Mouse (Mus musculus): ENCODE results near the gene Trappc2l.
"Not testable (repeated sequence)": the region's sequence is repeated elsewhere in the genome, so short reads cannot be mapped to it uniquely, and the experiment has no call there.

Trappc2l gene

GRCm38 (mm10) chr8:122626896-122627295 is 15.5 kb downstream of the Trappc2l start:
- DNase-seq, result no peak

DNA sequence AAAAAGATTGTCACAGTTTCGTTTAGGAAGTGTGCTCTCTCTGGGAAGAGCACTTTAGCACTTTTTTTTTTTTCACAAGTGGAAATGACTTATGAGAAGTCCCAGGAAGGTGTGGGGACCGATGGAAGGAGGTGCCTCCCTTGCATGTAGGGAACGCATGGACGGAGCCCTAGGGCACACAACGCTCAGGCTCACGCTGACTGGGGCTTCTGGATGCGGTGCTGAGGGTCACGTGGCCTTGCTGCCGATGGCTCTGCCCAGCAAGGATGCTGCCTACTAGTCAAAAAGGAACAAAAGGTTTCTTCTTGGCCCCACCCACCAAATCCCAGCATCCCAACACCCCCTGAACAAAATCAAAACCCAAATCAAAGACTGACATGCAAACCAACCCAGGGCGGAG is 17.9 kb downstream of the Trappc2l start:
- DNase-seq, result no peak

- peak; percentile 53 for DNase-seq
Measured at GRCm38 (mm10) chr8:122630696-122631095, 19.3 kb downstream of the Trappc2l start.

DNA sequence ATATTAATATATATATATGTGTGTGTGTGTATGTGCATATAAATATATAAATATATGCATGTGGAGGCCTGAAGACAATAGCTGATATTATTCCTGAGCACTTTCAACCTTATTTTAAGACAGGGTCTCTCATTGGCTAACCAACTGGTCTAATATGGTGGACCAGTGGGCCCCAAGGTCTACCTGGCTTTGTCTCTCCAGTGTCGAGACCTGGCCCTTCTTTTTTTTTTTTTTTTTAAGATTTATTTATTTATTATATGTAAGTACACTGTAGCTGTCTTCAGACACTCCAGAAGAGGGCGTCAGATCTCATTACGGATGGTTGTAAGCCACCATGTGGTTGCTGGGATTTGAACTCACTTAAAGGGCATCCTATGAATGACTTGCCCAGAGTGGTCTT is 20.7 kb downstream of the Trappc2l start:
- DNase-seq, result not testable (repeated sequence)

- no peak for DNase-seq
Measured at GRCm38 (mm10) chr8:122633205-122633604, 21.8 kb downstream of the Trappc2l start.

- DNase-seq, result no peak
Measured at GRCm38 (mm10) chr8:122635878-122636802, 24.7 kb downstream of the Trappc2l start.

- DNase-seq, result no peak
Measured at GRCm38 (mm10) chr8:122636803-122637175, 25.3 kb downstream of the Trappc2l start.

GRCm38 (mm10) chr8:122637230-122637629 is 25.8 kb downstream of the Trappc2l start:
- DNase-seq, result no peak

GRCm38 (mm10) chr8:122638601-122639000 is 27.2 kb downstream of the Trappc2l start:
- no peak for DNase-seq

DNA sequence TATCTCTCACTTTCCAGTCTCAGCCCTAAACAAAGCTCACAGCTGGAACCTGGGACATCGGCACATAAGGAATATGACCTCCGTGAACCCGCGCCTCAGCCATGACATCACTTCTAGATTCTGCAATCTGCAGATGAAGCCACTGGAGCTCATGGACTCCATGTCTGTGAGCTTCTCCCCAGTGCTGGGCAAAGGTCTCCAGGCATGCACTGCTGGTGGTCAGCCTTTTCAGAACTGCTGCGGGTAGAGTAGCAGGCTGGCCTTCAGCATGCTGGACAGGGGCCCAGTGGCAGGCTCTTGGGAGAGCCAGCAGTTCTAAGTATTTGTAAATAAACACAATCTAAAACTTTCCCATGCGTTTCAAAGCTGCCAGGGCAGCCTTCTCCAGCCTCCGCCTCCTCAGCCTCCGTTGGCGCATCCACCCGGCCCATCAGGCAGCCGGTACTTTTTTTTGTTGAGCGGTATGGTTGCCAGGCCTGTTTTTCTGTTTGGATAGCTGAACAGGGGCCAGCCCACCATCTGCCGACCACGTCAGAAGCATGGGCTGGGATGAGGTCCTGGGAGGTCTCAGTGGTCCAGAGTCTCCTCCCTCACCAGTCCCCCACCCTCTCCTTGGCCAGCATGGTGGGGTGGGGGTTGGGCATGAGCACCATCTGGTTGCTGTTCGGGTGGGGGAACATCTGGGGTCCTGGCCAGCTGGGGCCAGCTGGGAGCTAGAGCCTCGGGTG is 28.2 kb downstream of the Trappc2l start:
- peak; percentile 68 for DNase-seq

DNA sequence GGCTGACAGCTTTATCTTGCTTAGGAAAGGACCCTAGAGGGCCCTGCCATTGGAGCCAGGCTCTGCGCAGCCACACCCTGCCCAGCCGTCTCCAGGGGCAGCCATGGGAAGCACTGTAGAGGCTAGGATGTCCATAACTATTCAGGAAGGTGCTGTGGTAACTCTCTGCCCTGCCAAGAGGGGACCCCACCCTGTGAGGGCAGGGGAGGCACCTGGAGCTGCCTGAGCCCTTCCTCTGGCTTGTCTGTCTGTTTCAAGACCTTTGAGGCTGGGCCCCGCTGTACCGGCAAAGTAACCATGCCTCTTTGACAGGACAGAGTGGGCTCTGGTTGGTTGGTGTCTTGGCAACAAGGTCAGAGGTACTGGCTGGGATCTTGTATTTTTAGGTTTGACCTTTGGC is 29.4 kb downstream of the Trappc2l start:
- no peak for DNase-seq

DNA sequence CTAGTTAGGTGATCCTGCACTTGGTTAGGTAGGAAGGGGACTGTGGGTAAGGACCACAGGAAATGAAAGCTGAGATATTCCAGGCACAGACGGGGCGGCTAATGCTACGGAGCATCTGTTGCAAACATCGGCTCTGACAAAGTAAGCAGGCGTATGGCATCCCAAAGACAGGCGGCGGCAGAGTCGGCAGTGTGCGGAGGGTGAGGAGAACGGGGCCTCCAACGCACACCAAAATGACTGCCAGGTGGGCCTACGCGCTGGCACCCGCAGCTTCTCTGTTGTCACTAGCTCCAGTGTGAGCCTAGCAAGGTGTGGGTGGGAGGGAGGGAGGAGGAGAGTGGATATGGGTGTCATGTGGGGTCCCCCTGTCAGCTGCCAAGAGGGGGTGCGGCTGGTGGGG is 30.0 kb downstream of the Trappc2l start:
- no peak for DNase-seq

- DNase-seq, result no peak
Measured at GRCm38 (mm10) chr8:122642071-122642470, 30.6 kb downstream of the Trappc2l start.

DNA sequence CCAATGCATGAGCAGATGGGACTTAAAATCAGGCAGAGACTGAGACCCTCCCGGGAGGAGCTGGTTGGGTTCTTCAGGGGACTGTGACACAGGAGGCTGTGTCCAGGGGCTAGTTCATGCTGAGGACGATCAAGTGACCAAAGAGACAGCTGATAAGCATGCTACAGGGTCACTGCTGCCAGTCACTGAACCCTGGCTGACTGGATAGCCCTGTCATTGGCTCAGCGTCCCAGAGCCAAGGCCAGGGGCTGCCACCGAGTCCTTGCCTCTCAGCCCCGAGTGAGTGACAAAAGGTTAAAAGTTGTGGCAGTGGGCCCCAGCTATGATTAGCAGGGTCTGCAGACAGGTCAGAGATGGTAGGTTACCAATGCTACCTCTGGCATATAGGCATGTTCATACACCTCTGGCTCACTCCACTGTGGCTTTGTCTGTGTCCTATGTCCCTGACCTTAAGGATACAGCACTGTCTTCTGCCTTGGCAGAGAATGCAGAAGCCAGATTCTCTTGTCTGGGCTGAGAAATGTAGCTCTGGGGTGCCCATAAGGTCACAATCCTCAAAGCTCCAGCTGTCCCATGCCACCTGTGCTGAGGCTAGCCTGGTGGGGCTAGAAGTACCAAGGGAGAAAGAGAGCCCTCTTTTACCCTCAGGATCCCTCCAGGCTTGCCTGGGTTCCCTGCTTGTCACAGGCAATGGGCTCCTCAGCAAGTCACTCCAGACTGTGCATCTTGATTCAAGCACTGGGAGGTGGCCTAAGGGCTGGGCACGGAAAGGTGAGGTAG is 32.9 kb downstream of the Trappc2l start:
- DNase-seq, result no peak

- no peak for DNase-seq
Measured at GRCm38 (mm10) chr8:122646337-122646736, 34.9 kb downstream of the Trappc2l start.

DNA sequence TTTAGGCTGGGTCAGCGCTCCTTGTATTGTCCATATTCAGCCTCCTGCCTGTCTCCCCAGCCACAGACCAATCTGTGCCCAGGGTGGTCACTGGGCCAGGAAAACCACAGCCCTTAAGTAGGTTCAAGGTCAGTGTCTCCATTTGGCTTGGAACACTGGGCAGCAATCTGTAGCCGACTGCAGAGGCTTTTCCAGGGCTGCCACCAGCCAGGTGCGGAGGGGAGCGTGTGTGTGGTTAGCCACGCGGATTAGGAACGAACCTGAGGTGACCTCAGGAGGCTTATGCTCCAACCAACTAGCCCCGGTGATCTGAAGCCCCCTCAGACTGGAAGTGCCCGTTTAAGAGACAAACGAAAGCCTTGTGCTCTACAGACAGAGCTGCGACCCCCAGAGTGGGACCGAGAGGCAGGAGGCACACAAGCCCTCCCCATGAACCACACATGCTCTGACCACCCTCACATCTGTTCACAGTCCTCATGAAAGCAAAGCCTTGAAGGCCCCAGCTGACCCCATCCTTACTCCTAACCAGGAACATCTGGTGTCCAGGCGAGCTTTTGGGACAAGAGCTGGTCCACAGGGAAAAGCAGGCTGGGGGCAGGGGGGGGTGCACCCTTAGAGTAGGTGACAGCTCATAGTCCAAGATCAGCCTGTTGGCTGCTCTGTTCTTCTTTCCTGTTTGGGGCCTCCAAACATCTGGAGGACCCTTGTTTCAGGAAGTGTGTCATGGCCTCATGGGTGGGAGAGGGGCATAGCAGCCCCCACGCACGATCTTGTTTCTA is 36.9 kb downstream of the Trappc2l start:
- DNase-seq, result no peak

- no peak for DNase-seq
Measured at GRCm38 (mm10) chr8:122651326-122651921, 40.0 kb downstream of the Trappc2l start.

DNA sequence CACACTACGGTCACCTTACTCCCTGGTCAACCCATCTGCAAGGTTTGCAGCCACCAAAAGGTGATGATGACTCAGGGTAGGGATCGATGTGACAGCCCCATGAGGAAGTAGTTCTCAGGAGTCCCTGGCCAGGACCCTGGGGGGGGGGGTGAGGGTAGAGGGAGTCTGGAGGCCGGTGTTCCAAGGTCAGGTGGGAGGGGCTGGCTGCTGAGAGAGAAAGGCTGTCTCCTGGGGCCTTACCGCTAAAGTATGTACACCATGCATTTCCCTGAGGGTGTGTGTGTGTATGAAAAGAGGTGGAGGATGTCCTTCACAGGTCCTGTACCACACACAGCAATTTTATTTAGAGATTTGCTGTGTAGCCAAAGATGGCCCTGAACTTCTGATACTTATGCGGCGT is 41.2 kb downstream of the Trappc2l start:
- DNase-seq, result no peak

DNA sequence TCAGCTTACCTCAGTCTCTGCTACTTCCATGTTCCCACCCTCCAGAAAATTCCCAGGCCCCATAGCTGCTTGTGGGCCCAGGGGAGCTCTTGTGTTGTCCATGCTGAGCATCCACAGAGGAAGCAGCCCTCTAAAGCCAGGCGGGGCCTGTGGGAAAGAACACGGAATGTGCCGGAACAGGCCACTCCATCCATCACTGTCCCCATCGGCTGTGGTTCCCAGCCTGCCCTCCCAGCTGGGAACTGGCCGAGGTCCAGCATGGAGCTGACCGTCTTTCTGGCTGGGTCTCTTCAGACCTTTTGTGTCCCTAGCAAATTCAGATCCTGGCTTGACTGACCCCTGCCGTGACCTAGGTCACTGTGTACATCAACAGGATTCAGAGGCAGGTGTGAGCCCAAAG is 43.3 kb downstream of the Trappc2l start:
- peak; percentile 91 for DNase-seq

- peak; percentile 53 for DNase-seq
Measured at GRCm38 (mm10) chr8:122656056-122656999, 44.9 kb downstream of the Trappc2l start.

Measured in kidney, postnatal 14 days (tissue).